Mouse (Mus musculus) thymus, postnatal 10 days (tissue): ENCODE data around the gene Pisd.
"Not testable (repeated sequence)": the region's sequence is repeated elsewhere in the genome, so short reads cannot be mapped to it uniquely, and the experiment has no call there.

Experiments used
- DNase-seq, 2 experiments: peaks; one replicate each; pipeline ENCODE4 v3.0.0; 2021; ENCODE audit warnings: low spot score in 2 of 2

Gene Pisd

GRCm38 (mm10) chr5:32785313-32785915 is at the start of gene Pisd:
TSS of gene Pisd (minus strand) at chr5:32785646.
- DNase-seq: peak; percentile 91 to 94

GRCm38 (mm10) chr5:32834497-32834896 is 49.1 kb upstream of the Pisd start:
- DNase-seq: no peak

GRCm38 (mm10) chr5:32830054-32830453 is 44.6 kb upstream of the Pisd start:
- no peak for DNase-seq

- not testable (repeated sequence) for DNase-seq
Observed at GRCm38 (mm10) chr5:32828766-32829165, 43.3 kb upstream of the Pisd start.

GRCm38 (mm10) chr5:32827009-32827408 is 41.6 kb upstream of the Pisd start, which contains the start of gene Gm20671:
TSS of gene Gm20671 (minus strand) at chr5:32827109.
- DNase-seq: no peak

GRCm38 (mm10) chr5:32820471-32820870 is 35.0 kb upstream of the Pisd start:
- DNase-seq: no peak

- no peak for DNase-seq
Observed at GRCm38 (mm10) chr5:32815396-32815795, 29.9 kb upstream of the Pisd start.

- not testable (repeated sequence) for DNase-seq
Observed at GRCm38 (mm10) chr5:32786454-32786853, 1.0 kb upstream of the Pisd start.

- DNase-seq: no peak
Observed at GRCm38 (mm10) chr5:32784726-32785125, 720 bp downstream of the Pisd start.

- no peak for DNase-seq
Observed at GRCm38 (mm10) chr5:32781596-32781995, 3.9 kb downstream of the Pisd start.

GRCm38 (mm10) chr5:32778168-32778567 is 7.3 kb downstream of the Pisd start:
- no peak for DNase-seq

GRCm38 (mm10) chr5:32772361-32772760 is 13.1 kb downstream of the Pisd start:
- DNase-seq: no peak

GRCm38 (mm10) chr5:32767636-32768373 is 17.6 kb downstream of the Pisd start:
- no peak for DNase-seq

GRCm38 (mm10) chr5:32767004-32767403 is 18.4 kb downstream of the Pisd start:
- no peak for DNase-seq

- DNase-seq: no peak
Observed at GRCm38 (mm10) chr5:32761566-32762140, 23.8 kb downstream of the Pisd start.

- no peak for DNase-seq
Observed at GRCm38 (mm10) chr5:32760787-32761186, 24.7 kb downstream of the Pisd start.

GRCm38 (mm10) chr5:32760352-32760751 is 25.1 kb downstream of the Pisd start:
- not testable (repeated sequence) for DNase-seq

- no peak for DNase-seq
Observed at GRCm38 (mm10) chr5:32759662-32760061, 25.8 kb downstream of the Pisd start.

GRCm38 (mm10) chr5:32756141-32756540 is 29.3 kb downstream of the Pisd start:
- no peak for DNase-seq

- peak in 1 of 2 experiments; percentile 22 for DNase-seq
Observed at GRCm38 (mm10) chr5:32751736-32752135, 33.7 kb downstream of the Pisd start.

- peak; percentile 54 to 64 for DNase-seq
Observed at GRCm38 (mm10) chr5:32748936-32749335, 36.5 kb downstream of the Pisd start.

- DNase-seq: peak; percentile 40 to 57
Observed at GRCm38 (mm10) chr5:32747650-32748375, 37.6 kb downstream of the Pisd start.
